Mouse (Mus musculus) thymus, adult 18-20 months (tissue): ENCODE data around the gene Ccdc134.
"Not testable (repeated sequence)": the region's sequence is repeated elsewhere in the genome, so short reads cannot be mapped to it uniquely, and the experiment has no call there.

Experiments
- DNase-seq, 2 experiments: peaks; one replicate each; pipeline ENCODE4 v3.0.0; 2022; ENCODE audit warnings: mixed read lengths in 2 of 2

Gene Ccdc134

DNA sequence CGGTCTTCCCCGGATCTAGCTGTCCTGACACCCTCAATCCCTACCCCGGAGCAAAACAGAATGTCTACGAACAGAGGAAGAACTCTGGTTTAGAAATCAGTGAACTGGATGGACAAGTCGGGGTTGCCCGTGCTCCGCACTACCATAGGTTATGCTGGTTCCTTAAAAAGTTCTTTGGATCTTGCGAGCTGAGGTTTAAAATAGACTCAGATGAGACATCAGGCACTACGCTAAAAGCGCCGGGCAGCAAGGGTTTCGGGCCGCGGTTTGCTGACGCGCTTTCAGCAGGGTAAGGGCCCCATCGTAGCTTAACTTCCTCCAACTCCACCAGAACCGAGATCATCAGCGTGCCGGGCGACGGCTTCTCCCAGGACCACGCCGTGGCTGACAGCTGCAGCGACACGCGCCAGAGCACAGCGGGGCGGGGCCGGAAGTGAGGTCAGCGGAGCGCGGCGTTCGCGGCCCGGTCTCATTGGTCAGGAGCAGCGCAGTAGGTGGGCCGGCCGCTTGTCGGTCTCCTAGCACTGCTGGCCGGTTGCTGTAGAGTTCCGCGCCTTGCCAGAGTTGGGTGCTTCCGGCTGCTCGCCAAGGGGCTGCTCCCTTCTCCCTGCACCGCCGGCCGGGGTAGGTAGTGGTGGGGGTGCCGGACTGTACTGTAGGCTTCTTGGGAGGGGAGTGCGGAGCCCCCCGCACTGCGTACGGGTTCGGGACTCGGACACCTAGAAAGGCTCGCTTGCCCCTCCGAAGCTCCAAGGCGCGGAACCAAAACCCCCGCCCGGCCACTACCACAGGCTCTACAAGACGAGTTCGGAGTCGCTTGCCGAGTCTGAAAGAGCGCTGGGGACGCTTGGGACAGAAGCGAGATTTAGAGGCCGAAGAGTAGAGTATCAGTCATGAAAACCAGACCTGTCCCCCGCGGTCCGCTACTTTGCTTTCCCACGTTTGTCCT is at the start of gene Ccdc134:
TSS of gene Ccdc134 (plus strand) at position 497 of the 949 bp plus-strand sequence.
- DNase-seq = peak; percentile 92 to 93

DNA sequence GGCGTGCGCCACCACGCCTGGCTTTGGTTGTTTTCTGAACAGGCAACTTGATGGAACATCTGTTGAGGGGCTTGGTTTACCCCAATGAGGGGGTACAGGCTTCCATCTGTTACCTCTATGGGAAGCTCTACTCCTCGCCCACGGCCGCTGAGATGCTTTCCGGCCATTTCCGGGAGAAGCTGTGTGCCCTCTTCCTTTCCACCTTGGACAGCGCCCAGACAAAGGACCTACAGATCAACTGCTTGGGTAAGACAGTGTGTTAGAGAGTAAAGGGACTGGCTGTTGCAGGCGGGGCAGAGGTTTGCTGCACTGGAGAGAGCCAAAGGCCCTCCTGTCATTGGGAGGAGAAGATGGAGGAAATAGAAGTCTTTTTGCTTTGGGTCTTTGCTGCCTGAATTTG is 47.8 kb upstream of the Ccdc134 start:
- DNase-seq = no peak

DNA sequence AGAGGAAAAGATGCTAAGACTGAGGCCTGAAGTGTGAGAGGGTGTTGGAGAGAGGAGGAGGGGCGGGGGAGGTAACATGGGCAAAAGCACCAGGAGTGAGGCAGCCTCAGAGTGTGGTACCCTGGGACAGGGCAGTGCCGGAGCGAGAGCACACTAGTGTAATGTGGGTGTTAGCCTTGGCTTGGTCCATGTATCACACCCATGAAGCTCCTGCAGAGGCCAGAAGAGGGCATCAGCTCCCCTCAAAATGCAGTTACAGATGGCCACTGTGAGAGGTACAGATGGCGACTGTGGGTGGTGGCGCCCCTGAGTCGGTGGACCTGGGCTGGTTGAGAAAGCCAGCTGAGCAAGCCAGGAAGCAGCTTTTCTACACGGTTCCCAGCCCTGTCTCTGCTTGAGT is 46.6 kb upstream of the Ccdc134 start:
- DNase-seq = peak; percentile 19 to 29

DNA sequence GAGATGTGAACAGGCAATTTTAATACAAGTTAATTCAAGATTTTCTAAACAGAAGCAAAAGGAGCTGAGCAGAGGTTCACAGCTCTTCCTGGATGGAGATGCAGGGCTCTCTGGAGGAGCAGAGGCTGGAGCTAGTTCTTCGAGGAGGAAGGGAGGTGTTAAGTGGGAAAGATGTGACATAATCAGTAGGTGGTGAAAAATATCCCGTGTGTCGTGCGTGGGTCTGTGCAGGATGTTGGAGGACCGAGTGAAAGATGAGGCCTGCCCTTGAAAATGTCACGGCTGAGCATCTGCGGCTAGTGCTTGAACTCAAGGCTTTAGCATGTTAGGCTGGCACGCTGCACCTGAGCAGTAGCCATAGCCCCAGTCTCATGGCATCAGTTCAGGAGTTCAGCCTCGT is 42.1 kb upstream of the Ccdc134 start:
- DNase-seq = no peak

DNA sequence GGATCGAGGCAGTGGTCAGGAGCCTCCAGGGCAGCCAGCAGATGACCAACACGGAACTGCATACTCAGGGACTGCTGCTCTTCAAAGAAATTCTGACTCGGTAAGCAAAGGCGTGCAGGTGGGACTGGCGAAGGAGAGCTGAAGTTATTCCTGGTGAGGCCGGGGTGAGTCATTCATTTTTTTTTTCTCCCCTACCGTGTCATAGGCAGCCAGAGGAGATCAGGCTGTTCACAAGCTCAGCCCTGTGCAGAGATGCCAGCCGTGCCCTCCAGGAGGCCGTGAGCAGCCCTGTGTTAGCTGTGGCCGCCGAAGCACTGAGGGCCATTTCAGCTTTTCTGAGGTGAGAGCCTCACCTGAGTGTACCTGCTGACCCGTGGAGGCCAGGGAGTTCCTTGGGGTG is 41.6 kb upstream of the Ccdc134 start:
- DNase-seq = no peak

DNA sequence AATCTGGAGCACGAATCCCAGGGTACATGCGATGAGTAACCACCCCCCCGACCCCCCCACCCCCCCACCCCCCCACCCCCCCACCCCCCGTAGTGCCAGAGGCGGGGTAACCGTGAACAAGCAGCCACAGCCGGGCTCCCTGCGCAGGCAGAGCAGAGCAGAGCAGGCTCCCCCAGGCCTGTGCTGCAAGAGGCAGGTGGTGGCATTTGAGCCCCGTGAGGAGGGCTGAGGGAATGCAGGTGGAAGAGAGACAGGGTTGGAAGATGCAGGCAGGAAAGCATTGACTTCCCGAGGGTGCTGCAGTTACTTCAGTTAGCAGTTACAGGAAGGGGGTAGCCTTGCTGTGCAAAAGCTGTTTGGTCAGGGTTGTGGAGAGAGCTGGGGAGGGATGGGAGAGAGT is 40.5 kb upstream of the Ccdc134 start:
- no peak for DNase-seq

DNA sequence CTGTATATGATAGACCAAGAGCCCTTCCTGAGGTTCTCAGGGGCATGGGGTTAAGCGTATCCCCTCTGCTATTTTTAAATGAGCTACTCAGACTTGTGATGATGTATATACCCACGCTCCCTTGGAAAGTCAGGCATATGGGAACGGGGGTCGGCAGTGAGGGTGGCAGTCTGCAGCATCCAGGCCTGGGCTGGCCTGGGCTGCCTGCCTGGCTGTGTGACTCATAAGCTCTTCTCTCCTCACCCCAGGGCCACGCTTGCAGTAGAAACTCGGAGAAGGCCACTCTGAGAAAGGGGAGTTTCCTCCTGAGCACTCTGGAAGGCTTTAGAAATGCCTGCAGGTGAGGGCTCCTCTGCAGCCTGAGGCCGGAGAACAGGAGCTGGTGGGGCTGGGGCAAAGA is 36.7 kb upstream of the Ccdc134 start:
- no peak for DNase-seq

DNA sequence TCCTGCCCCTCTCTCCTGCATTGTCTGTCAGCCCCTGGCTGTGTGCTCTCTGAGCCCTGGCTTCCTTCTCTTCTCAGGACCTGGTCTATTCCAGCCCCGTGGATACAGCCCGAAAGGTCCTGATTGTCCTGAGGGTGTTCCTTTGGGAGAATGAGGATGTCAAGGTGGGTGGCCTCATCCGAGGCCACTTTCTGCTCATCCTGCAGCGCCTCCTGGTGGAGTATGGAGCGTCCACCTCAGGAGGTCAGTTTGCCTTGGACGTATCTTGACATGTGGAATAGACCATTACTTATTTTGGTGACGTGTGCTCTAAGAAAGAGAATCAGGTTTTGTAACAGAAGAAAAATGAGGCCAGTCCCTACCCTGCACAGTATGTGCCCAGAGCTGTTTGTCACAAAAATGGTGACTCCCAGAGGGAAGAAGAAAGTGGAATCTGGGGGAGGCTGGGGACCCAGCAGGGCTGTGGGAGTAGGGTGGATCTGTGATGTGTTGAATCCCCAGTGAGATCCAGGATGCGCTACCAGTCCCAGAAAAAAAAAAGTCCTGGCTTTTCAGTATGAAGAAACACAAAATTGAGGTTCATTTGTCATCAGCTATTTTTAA is 20.7 kb upstream of the Ccdc134 start:
- no peak for DNase-seq

DNA sequence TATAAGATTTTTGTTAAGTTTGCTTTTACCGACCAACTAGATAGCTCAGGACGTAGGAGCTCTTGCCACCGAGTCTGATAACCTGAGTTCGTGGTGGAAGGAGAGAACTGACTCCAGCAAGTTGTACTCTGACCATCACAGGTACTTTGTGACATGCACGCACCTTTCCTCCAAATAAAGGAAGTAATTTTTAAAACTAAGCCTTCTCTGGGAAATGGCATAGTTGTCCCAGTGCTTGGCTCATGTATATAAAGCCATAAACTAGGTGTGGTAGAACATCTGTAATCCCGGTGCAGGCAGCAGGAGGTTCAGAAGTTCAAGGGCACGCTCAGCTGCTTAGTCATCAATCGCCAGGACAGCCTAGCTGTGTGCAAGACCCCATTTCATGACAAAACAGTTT is 7.2 kb upstream of the Ccdc134 start:
- no peak for DNase-seq

DNA sequence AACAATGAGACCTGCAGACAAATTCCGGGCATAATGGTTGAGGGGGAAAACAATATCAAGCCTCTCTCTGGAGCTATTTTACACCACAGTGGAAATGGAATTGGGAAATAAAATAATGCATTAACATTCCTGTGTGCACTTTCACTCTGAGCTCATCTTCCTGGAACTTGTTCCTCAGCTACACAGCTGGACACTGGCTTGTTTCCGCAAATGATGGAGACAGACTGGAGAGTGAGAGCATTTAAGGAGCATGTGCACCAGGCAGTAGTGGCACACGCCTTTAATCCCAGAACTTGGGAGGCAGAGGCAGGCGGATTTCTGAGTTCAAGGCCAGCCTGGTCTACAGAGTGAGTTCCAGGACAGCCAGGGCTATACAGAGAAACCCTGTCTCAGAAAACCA is 1.0 kb upstream of the Ccdc134 start:
- DNase-seq = not testable (repeated sequence)

DNA sequence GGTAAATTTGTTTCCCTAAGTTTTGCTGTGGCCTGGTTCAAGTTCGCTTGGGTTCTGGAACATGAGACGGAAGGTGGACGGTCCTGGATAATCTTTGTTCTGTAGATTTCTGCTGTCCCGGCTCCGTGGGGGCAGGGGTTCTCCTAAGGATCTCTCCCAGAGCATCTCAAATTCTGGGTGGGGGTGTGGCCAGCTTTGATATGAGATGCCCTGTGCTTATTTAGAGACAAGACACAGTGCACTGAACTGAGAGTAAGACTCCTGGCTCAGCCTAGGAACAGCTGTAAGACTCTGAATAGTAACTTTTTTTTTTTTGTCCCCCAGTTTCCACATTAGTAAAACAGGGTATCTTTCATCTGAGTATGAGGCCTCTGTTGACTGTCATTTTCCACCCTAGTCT is 676 bp downstream of the Ccdc134 start:
- DNase-seq = no peak

DNA sequence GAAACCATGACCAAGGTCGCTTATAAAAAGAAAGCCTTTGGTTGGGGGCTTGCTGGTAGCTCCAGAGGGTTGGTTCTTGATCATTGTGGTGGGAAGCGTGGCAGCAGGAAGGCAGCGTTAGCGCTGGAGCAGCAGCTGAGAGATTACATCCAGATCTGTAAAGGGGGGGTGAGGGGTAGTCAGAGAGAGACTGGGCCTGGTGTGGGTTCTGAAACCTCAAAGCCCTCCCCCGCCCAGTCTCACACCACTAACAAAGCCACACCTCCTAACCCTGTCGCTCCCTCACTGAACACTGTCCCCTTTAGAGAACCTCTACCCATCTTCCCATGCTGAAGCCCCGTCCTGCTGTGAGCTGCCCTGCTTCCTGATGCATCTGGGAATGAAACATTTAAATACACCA is 2.9 kb downstream of the Ccdc134 start:
- no peak for DNase-seq

DNA sequence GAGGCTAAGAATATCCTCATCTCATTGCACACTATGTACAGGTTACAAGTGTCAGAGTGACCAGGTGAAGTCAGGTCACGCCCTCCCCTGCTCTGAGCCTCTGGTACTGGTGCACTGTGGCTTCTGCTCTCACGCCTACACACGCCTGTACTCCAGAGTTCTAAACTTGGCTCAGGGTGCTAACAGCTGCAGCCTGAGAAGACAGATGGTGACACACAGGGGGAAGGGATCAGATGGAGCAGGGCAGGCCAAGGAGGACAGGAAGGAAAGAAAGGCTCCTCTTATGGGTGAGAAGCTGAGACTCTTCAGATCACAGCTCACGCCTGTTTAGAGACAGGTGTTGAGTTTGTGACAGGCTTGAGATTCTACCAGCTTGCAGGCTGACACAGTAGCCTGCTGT is 7.7 kb downstream of the Ccdc134 start:
- DNase-seq = peak; percentile 42 to 57

DNA sequence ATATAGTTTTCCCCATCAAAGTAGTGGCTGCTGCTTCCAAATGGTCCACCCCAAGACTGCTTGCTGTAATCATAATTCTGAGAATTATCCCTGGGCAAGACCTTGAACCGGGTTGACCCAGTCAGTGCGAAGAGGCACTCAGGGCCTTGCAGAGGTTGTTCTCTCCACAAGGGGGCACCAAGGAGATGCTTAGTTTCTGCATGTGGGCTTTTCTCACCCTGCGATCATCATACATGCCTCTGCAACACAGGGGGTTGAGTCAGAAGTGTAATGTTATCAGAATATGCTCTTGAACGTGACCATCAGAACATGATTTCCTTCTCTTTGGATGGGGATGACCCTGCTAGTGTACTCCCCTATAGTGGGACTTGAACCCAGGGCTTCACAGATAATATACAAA is 10.8 kb downstream of the Ccdc134 start:
- peak in 1 of 2 experiments; percentile 53 for DNase-seq

DNA sequence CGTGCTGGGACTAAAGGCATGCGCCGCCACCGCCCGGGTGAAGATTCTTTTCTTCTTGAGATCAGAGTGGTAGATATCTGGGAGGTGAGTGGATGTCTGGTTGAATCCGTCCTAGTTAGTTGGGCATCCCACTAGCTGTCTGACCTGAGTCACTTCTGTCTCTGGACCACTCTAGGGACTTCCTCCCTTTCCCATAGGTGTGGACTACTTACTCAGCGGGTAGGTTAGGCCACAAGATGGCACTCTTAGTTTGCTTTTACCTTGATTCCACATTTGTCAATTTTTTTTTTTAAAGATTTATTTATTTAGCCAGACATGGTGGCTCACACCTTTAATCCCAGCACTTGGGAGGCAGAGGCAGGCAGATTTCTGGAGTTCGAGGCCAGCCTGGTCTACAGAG is 11.5 kb downstream of the Ccdc134 start:
- DNase-seq = no peak

DNA sequence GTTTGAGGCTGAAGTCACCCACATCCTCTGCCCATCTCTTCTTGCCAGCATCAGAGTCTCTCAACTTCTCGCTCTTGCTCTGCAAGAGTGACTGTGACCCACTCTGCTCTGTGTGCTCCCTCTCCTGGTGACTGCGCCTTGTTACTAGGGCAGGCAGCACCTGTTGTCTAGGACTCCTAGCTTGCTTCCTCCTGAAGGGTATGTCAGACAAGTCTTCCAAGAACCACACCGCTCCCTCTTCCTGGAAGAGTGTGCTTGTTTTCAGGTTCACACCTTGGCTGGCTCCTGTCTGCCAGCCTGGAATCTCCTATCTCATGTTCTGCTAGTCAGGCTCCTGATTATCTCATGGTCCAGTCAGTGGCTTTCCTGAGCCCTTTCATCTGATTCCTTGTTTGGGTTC is 12.6 kb downstream of the Ccdc134 start:
- DNase-seq = peak; percentile 58 to 65

DNA sequence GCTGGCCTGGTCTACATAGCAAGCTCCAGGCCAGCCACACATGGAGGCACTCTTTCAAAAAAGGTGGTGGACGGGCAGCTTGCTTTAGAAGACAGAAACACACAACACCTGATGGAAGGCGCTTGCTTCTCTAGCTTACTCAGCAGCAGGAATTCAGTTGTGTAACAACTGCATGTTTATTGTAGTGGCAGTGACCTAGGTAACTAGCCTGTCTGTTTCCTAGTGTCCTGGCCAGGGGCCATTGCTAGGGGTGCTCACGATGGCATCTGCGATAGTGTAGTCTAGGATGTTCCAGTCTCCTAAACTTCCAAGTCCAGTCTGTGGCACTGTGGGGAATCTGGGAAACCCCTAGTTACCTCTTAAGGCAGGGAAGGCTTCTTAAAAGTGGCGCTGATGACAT is 16.4 kb downstream of the Ccdc134 start:
- no peak for DNase-seq

DNA sequence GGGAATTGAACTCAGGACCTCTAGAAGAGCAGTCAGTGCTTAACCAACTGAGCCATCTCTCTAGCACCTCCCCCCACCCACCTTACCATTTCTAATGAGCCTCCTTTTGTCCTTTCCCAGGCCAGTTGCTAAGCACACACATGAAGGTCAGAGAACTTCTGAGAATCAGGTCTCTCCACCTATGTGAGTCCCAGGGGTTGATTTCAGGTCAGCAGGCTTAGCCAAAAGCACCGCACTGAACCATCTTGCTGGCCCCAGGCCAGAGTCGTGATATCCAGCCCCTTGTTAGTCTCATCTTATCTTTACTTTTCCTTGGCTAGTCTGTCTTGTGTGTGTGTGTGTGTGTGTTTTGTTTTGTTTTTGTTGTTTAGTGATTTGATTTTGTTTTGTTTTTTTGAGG is 17.7 kb downstream of the Ccdc134 start:
- DNase-seq = no peak

DNA sequence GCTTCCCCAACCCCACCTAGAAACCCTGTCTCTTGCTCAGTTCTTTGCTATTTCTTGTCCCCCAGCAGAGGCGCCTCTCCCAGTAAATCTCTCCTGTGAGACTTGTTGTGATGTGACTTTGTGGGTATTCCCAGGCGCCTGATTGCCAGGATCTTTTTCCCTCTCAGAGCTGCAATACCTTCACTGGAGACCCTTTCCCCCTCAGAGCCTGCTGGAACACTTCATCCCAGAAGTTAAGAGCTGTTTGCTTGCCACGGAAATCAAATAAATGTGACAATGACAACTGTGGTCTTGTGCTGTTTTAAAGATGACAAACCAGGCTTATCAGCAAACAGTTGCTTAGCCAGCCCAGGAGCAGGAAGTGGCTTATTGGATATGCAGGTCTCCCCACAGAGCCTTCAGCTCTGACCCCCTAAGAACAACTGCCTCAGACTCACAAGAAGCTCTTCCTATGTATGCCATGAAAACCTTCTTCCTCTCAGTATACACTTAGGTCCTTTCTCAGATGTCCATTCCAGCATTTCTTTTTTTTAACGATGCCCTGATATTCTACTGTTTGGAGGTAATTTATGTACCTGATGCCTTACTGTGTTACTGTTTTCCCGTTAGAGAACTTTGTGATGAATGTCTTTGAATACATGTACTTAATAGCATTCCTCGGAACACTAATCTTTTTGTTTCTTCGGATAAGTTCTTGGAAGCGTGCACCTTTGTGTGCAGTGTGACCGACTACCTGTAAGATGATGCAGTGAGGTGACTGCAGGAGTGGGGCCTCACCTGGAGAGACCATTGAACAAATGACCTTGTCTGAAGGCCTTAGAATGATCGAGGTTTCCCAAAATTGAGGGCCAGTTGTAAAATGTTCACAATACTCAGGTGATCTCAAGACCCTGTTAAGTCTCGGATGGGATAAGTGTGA is 18.4 kb downstream of the Ccdc134 start:
- DNase-seq = no peak

DNA sequence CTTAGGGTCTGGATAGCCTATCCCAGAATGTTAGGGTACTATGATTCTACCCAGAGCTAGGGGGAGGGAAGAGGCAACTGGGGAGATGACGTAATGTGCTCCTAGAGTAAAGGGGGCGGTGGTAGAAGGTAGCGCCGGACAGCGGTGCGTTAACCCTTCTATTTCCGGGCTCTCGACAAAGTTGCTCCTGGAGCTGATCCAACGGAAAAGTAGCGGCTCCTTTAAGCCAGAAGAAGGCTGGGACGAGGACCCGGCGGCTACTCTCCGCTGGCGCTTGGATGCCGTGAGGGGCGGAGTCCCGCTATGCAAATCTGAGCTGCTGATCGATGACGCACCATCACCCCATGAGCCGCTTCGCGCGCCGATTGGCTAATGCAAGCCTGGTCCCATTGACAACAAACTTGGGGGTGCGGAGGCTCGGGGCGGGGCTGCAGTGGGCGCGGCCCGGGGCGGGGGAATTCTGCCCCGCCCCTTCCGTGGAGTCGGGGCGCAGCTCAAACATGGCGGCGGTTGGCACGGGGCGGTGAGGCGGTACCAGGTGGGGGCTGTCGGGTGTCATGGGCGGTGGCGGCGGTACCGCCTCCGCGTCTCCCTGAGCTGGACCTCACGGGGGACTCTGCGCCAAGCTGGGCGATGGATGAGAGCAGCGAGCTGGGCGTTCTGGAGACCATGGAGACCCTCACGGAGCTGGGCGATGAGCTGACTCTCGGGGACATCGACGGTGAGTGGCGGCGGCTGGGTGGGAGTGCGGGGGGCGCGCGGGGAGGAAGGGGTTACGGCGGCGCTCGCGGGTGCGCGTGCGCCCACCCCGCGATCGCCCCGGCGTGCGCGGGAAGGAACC is 19.3 kb downstream of the Ccdc134 start, which contains the start of gene Srebf2:
TSS of gene Srebf2 (plus strand) at position 412 of the 841 bp plus-strand sequence.
- DNase-seq = peak; percentile 96 to 98

DNA sequence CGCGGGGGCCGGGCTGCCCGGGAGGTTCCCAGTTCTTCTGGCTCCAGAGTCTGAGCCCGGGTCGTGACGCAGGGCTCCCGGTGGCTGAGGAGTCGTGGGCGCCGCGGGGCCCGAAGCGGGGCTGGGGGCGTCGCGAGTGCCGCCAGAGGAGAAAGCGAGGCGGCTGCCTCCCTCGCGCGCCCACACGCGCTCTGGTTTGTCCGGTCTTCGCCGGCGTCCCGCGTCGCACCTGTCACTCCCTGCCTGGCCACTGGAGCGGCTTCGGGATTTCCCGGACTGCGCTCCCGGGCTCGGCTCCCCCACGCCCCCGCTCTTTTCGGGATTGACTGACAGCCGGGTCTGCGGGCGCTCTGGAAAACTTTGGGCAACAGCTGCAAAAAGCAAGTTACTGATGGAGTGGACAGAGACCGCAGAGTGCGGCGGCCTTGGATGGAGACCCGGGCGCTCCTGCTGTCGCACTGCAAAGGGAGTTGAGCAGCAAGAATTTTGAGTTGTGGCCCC is 19.9 kb downstream of the Ccdc134 start:
- DNase-seq = peak in 1 of 2 experiments; percentile 44

DNA sequence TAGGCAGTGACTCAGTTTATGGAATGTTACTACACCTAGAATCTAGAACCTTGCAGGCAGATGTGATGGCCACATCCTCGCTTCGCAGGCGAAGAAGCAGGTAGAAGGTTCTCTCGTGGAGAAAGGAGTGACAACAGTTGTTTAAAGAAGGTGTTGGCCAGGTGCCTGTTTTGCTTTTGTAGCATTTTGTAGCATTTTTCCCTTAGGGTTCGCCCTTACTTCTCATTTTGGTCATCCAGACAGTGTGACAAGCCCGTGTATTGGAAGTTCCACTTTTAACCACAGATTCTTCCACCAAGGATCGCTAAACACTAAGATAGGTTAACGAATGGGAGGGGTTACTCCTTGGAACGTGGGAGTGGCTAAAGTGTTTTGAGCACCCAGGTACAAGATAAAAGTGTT is 20.8 kb downstream of the Ccdc134 start:
- no peak for DNase-seq
